Mouse (Mus musculus) cortical plate, adult 2 months (tissue): ENCODE data around the gene Fbxl22.

Experiments used
- CTCF ChIP-seq: fragments of 200-500 bp; IDR thresholded peaks from 2 replicates; pipeline ENCODE4 v1.5.1; 2011; ENCODE audit warnings: mild to moderate bottlenecking, control low read depth, low read length; ENCODE audit not compliant: insufficient read depth; ENCODE audit errors: extremely low read depth
- POLR2A ChIP-seq: fragments of 200-500 bp; IDR thresholded peaks from 2 replicates; pipeline ENCODE4 v1.6.1; 2011; ENCODE audit warnings: mild to moderate bottlenecking, low read length, control low read depth; ENCODE audit not compliant: insufficient read depth; ENCODE audit errors: extremely low read depth

DNA sequence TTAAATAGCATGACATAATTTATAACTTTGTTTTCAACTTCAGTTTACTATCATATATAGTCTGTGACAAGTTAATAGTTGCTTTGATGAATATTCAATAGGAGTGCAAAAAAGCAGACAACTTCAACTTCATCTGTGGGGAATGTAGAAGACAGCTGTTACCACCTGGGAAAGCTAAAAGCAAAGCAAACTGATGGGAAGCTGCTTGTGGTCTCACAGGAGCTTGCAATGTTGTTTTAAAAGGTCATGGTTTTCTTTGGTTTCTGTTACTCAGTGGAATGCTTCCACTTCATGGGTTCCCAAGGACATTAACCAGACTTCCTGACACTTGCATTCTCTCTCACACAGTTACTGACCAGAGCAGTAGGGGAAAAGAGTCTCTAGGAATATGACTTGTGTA lies 25.6 kb downstream of the Fbxl22 start:
- TF ChIP-seq CTCF (no peak), POLR2A (no peak)
